Mouse (Mus musculus) kidney, adult 9 months (tissue): ENCODE data around the gene Ccdc114.
"Not testable (repeated sequence)": the region's sequence is repeated elsewhere in the genome, so short reads cannot be mapped to it uniquely, and the experiment has no call there.

Experiments used
- DNase-seq: peaks from one replicate; pipeline ENCODE4 v3.0.0; 2022

Gene Ccdc114

GRCm38 (mm10) chr7:45919083-45919671 lies 4.7 kb upstream of the Ccdc114 start:
- peak; percentile 21 for DNase-seq

GRCm38 (mm10) chr7:45919761-45920160 lies 4.1 kb upstream of the Ccdc114 start:
- no peak for DNase-seq

GRCm38 (mm10) chr7:45920583-45921241 lies 3.2 kb upstream of the Ccdc114 start:
- DNase-seq = no peak

- peak; percentile 28 for DNase-seq
These were observed 2.6 kb upstream of the Ccdc114 start, which contains the start of gene Emp3 for GRCm38 (mm10) chr7:45921242-45921621. Emp3 (minus strand) TSS chr7:45921404.

- DNase-seq = peak; percentile 20
These were observed 1.8 kb upstream of the Ccdc114 start for GRCm38 (mm10) chr7:45921950-45922600.

GRCm38 (mm10) chr7:45922928-45923761 lies 727 bp upstream of the Ccdc114 start:
- DNase-seq = peak; percentile 96

- no peak for DNase-seq
These were observed 551 bp downstream of the Ccdc114 start for GRCm38 (mm10) chr7:45924429-45924816.

- no peak for DNase-seq
These were observed 4.9 kb downstream of the Ccdc114 start for GRCm38 (mm10) chr7:45928626-45929295.

- DNase-seq = no peak
These were observed 5.8 kb downstream of the Ccdc114 start for GRCm38 (mm10) chr7:45929688-45930087.

GRCm38 (mm10) chr7:45933766-45934165 lies 9.9 kb downstream of the Ccdc114 start:
- DNase-seq = not testable (repeated sequence)

GRCm38 (mm10) chr7:45935114-45935513 lies 11.2 kb downstream of the Ccdc114 start:
- peak; percentile 69 for DNase-seq

- DNase-seq = peak; percentile 63
These were observed 16.0 kb downstream of the Ccdc114 start for GRCm38 (mm10) chr7:45939836-45940235.

- DNase-seq = no peak
These were observed 18.1 kb downstream of the Ccdc114 start for GRCm38 (mm10) chr7:45941986-45942385.

- DNase-seq = not testable (repeated sequence)
These were observed 19.4 kb downstream of the Ccdc114 start for GRCm38 (mm10) chr7:45943280-45943679.

GRCm38 (mm10) chr7:45949061-45949460 lies 25.2 kb downstream of the Ccdc114 start:
- no peak for DNase-seq

- no peak for DNase-seq
These were observed 32.7 kb downstream of the Ccdc114 start for GRCm38 (mm10) chr7:45956611-45957010.

- no peak for DNase-seq
These were observed 48.2 kb downstream of the Ccdc114 start for GRCm38 (mm10) chr7:45971831-45972723.

- DNase-seq = no peak
These were observed 49.4 kb downstream of the Ccdc114 start for GRCm38 (mm10) chr7:45973271-45973687.

GRCm38 (mm10) chr7:45974103-45974502 lies 50.2 kb downstream of the Ccdc114 start:
- DNase-seq = no peak

GRCm38 (mm10) chr7:45974512-45974911 lies 50.6 kb downstream of the Ccdc114 start:
- no peak for DNase-seq

- DNase-seq = no peak
These were observed 57.7 kb downstream of the Ccdc114 start for GRCm38 (mm10) chr7:45981612-45982011.

GRCm38 (mm10) chr7:45986893-45987292 lies 63.0 kb downstream of the Ccdc114 start:
- DNase-seq = no peak
